Mouse (Mus musculus) forebrain, embryonic 14.5 days (tissue): ENCODE measurements around the gene Rcc1l. TPM values are rescaled to one million over a fixed set of nuclear protein-coding genes. Genes with fewer than 3 reads are reported as not detected.

Experiments used
- ATAC-seq: fragments of 200-750 bp; cut with Nextera tagmentation; 2 replicates; pipeline ENCODE4 v1.8.0; 2017; ENCODE audit warnings: mild to moderate bottlenecking, moderate library complexity
- DNase-seq: peaks from one replicate; pipeline ENCODE4 v3.0.0-alpha.2; 2015; ENCODE audit warnings: low spot score
- H3K27ac ChIP-seq: fragments of 300-500 bp; sonication (generic); 2 replicates; pipeline ENCODE4 v1.5.1; 2014; ENCODE audit warnings: low read depth, mild to moderate bottlenecking, control low read depth, low read length, moderate library complexity
- H3K27me3 ChIP-seq: fragments of 300-500 bp; sonication (generic); replicated peaks from 2 replicates; pipeline ENCODE4 v1.6.1; 2014; ENCODE audit warnings: low read length, control low read depth, mixed read lengths; ENCODE audit not compliant: control insufficient read depth, insufficient read depth
- H3K36me3 ChIP-seq: fragments of 300-500 bp; sonication (generic); 2 replicates; pipeline ENCODE4 v1.6.1; 2014; ENCODE audit warnings: low read length, control low read depth; ENCODE audit not compliant: control insufficient read depth, insufficient read depth
- H3K4me1 ChIP-seq: fragments of 300-500 bp; sonication (generic); 2 replicates; pipeline ENCODE4 v1.6.1; 2014; ENCODE audit warnings: antibody characterized with exemption, low read length, control low read depth; ENCODE audit not compliant: control insufficient read depth, insufficient read depth
- H3K4me2 ChIP-seq: fragments of 300-500 bp; sonication (generic); 2 replicates; pipeline ENCODE4 v1.6.1; 2014; ENCODE audit warnings: mild to moderate bottlenecking, control low read depth, low read length
- H3K4me3 ChIP-seq: fragments of 300-500 bp; sonication (generic); 2 replicates; pipeline ENCODE4 v1.5.1; 2014; ENCODE audit warnings: low read depth, low read length, control low read depth
- H3K9ac ChIP-seq: fragments of 300-500 bp; sonication (generic); 2 replicates; pipeline ENCODE4 v1.6.1; 2014; ENCODE audit warnings: mild to moderate bottlenecking, low read length, control low read depth, moderate library complexity
- H3K9me3 ChIP-seq: fragments of 300-500 bp; sonication (generic); replicated peaks from 2 replicates; pipeline ENCODE4 v1.6.1; 2016; ENCODE audit warnings: low read length, control low read depth, mixed read lengths; ENCODE audit not compliant: control insufficient read depth
- WGBS: fragments of 180-500 bp; shearing (Covaris S2); extraction: QIAGEN DNeasy Blood & Tissue Kit; methylation state at CpG from one replicate; pipeline ENCODE4 v1.1.7; 2014; 5-methylcytosine and 5-hydroxymethylcytosine counted together
- polyA plus RNA-seq: library from polyadenylated mRNA; unstranded; fragments of >200 nt; fragmentation: Nextera tagmentation; extraction: Ambion mirVana; gene quantifications from 2 replicates; pipeline ENCODE4 v1.2.1, GENCODE M21; 2014

Gene Rcc1l
- polyA plus RNA-seq, 1 experiment from 2014 or later: 20.1 TPM

- no peak overlapping the region for H3K27ac ChIP-seq
- no peaks in the 10 kb centered on the region for H3K4me1 ChIP-seq
- WGBS: 95% methylated on average over 7 of the region's 7 CpGs
- H3K4me3 ChIP-seq: no peak overlapping the region
- no peak overlapping the region for H3K4me2 ChIP-seq
- peaks cover 36% of the 10 kb centered on the region; the same call in 1 of the 2 replicates for H3K36me3 ChIP-seq
- ATAC-seq (no peak), DNase-seq (no peak)
- no peaks in the 10 kb centered on the region for H3K27me3 ChIP-seq
- no peaks in the 10 kb centered on the region for H3K9me3 ChIP-seq
- no peak overlapping the region for H3K9ac ChIP-seq
Measured at GRCm38 (mm10) chr5:134155916-134156466, 20.6 kb downstream of the Rcc1l start.

- Histone ChIP-seq H3K9me3 (no peaks in the 10 kb centered on the region), H3K27me3 (no peaks in the 10 kb centered on the region), H3K4me3 (no peak overlapping the region), H3K4me1 (no peaks in the 10 kb centered on the region), H3K9ac (no peak overlapping the region), H3K36me3 (peaks cover 42% of the 10 kb centered on the region), H3K27ac (no peak overlapping the region), H3K4me2 (no peak overlapping the region)
- DNase-seq (no peak), ATAC-seq (no peak)
- 89% methylated on average over 11 of the region's 11 CpGs for whole genome bisulfite sequencing
Measured at GRCm38 (mm10) chr5:134151895-134152294, 24.7 kb downstream of the Rcc1l start.

GRCm38 (mm10) chr5:134148153-134148552 is 28.4 kb downstream of the Rcc1l start:
- Histone ChIP-seq H3K9me3 (no peaks in the 10 kb centered on the region; the same call in 1 of the 2 replicates), H3K4me3 (no peak overlapping the region), H3K36me3 (peaks cover 39% of the 10 kb centered on the region), H3K4me1 (no peaks in the 10 kb centered on the region), H3K9ac (no peak overlapping the region), H3K4me2 (no peak overlapping the region), H3K27ac (no peak overlapping the region), H3K27me3 (no peaks in the 10 kb centered on the region)
- WGBS: 94% methylated on average over 4 of the region's 4 CpGs
- ATAC-seq (no peak), DNase-seq (no peak)

- Histone ChIP-seq H3K9me3 (no peaks in the 10 kb centered on the region; the same call in 1 of the 2 replicates), H3K27me3 (no peaks in the 10 kb centered on the region), H3K4me2 (no peak overlapping the region), H3K4me1 (no peaks in the 10 kb centered on the region), H3K4me3 (no peak overlapping the region), H3K9ac (no peak overlapping the region), H3K36me3 (peaks cover 45% of the 10 kb centered on the region), H3K27ac (no peak overlapping the region)
- 90% methylated on average over 10 of the region's 10 CpGs for WGBS
- no peak for DNase-seq
- no peak for ATAC-seq
Measured at GRCm38 (mm10) chr5:134147194-134147753, 29.3 kb downstream of the Rcc1l start.

GRCm38 (mm10) chr5:134144986-134145385 is 31.6 kb downstream of the Rcc1l start:
- no peak overlapping the region for H3K4me3 ChIP-seq
- H3K9ac ChIP-seq: no peak overlapping the region
- peaks cover 64% of the 10 kb centered on the region for H3K36me3 ChIP-seq
- no peaks in the 10 kb centered on the region for H3K27me3 ChIP-seq
- H3K27ac ChIP-seq: no peak overlapping the region
- H3K4me1 ChIP-seq: no peaks in the 10 kb centered on the region
- ATAC-seq (no peak), DNase-seq (no peak)
- WGBS: 94% methylated on average over 8 of the region's 8 CpGs
- no peak overlapping the region for H3K4me2 ChIP-seq
- no peaks in the 10 kb centered on the region; the same call in 1 of the 2 replicates for H3K9me3 ChIP-seq

GRCm38 (mm10) chr5:134142381-134142780 is 34.2 kb downstream of the Rcc1l start:
- no peak for ATAC-seq
- Histone ChIP-seq H3K4me3 (no peak overlapping the region), H3K4me2 (no peak overlapping the region), H3K27me3 (no peaks in the 10 kb centered on the region), H3K27ac (no peak overlapping the region), H3K36me3 (peaks cover 70% of the 10 kb centered on the region), H3K9me3 (no peaks in the 10 kb centered on the region; the same call in 1 of the 2 replicates), H3K9ac (no peak overlapping the region), H3K4me1 (no peaks in the 10 kb centered on the region)
- DNase-seq: no peak
- 87% methylated on average over 11 of the region's 11 CpGs for WGBS

GRCm38 (mm10) chr5:134141236-134141635 is 35.3 kb downstream of the Rcc1l start:
- H3K9ac ChIP-seq: no peak overlapping the region
- ATAC-seq: no peak
- no peaks in the 10 kb centered on the region for H3K27me3 ChIP-seq
- no peak overlapping the region for H3K27ac ChIP-seq
- H3K4me3 ChIP-seq: no peak overlapping the region
- H3K4me2 ChIP-seq: no peak overlapping the region
- no peaks in the 10 kb centered on the region; the same call in 1 of the 2 replicates for H3K9me3 ChIP-seq
- 82% methylated on average over 7 of the region's 7 CpGs for WGBS
- no peaks in the 10 kb centered on the region for H3K4me1 ChIP-seq
- peaks cover 81% of the 10 kb centered on the region for H3K36me3 ChIP-seq
- no peak for DNase-seq

- Histone ChIP-seq H3K36me3 (peaks cover 93% of the 10 kb centered on the region), H3K9me3 (no peaks in the 10 kb centered on the region), H3K9ac (no peak overlapping the region), H3K27ac (no peak overlapping the region), H3K4me3 (no peak overlapping the region), H3K4me1 (no peaks in the 10 kb centered on the region), H3K4me2 (no peak overlapping the region), H3K27me3 (no peaks in the 10 kb centered on the region)
- WGBS: 94% methylated on average over 6 of the region's 6 CpGs
- DNase-seq (no peak), ATAC-seq (no peak)
Measured at GRCm38 (mm10) chr5:134139429-134139828, 37.1 kb downstream of the Rcc1l start.

- Histone ChIP-seq H3K9ac (no peak overlapping the region), H3K4me2 (no peak overlapping the region), H3K4me1 (no peaks in the 10 kb centered on the region), H3K27me3 (no peaks in the 10 kb centered on the region), H3K4me3 (no peak overlapping the region), H3K27ac (no peak overlapping the region), H3K9me3 (no peaks in the 10 kb centered on the region), H3K36me3 (peaks cover 88% of the 10 kb centered on the region)
- no peak for ATAC-seq
- 86% methylated on average over 4 of the region's 5 CpGs for WGBS
- DNase-seq: no peak
Measured at GRCm38 (mm10) chr5:134137933-134138332, 38.6 kb downstream of the Rcc1l start.
